Mouse (Mus musculus): Measurements from ENCODE around the gene Mamstr. TPM values are rescaled to one million over a fixed set of nuclear protein-coding genes. Genes with fewer than 3 reads are reported as not detected.

The Mamstr gene
- polyA plus RNA-seq, 1 experiment: 2.5 TPM

- Histone ChIP-seq H3K4me3 (ENCODE audit: extremely low read depth, insufficient read depth, insufficient read length) (peak overlapping the region; percentile 43), H3K27me3 (ENCODE audit: control insufficient read depth, insufficient read depth, low read length) (no peaks in the 10 kb centered on the region), H3K4me1 (ENCODE audit: control insufficient read depth, insufficient read depth, insufficient read length) (peaks cover 6% of the 10 kb centered on the region; the same call in 1 of the 2 replicates), H3K36me3 (ENCODE audit: control insufficient read depth, insufficient read depth, low read length) (no peaks in the 10 kb centered on the region), H3K27ac (ENCODE audit: insufficient read depth, low read length) (no peak overlapping the region)
- no peak for DNase-seq (ENCODE audit: low read depth in 1 of 2, low spot score in 2 of 2)
- WGBS: 41% methylated on average over 16 of the region's 16 CpGs
- no peak for TF ChIP-seq CTCF (IDR thresholded peaks at IDR 0.05; ENCODE audit: extremely low read depth, insufficient read depth, insufficient read length, insufficient replicate concordance)
- TF ChIP-seq POLR2A (IDR thresholded peaks at IDR 0.05; ENCODE audit: low read depth, low read length): no peak
These were observed 2.9 kb downstream of the Mamstr start for GRCm38 (mm10) chr7:45642503-45643255.

GRCm38 (mm10) chr7:45643441-45644178 lies 3.8 kb downstream of the Mamstr start:
- TF ChIP-seq POLR2A (IDR thresholded peaks at IDR 0.05; ENCODE audit: low read depth, low read length) (peak; percentile 4; the same call in 1 of the 2 replicates), CTCF (IDR thresholded peaks at IDR 0.05; ENCODE audit: extremely low read depth, insufficient read depth, insufficient read length, insufficient replicate concordance) (no peak)
- H3K4me1 ChIP-seq (ENCODE audit: control insufficient read depth, insufficient read depth, insufficient read length): peaks cover 6% of the 10 kb centered on the region; the same call in 1 of the 2 replicates
- WGBS: 14% methylated on average over 28 of the region's 28 CpGs
- H3K4me3 ChIP-seq (ENCODE audit: extremely low read depth, insufficient read depth, insufficient read length): peak overlapping the region; percentile 43; the same call in 1 of the 2 replicates
- peak; percentile 74 to 79 for DNase-seq (ENCODE audit: low read depth in 1 of 2, low spot score in 2 of 2)
- H3K27ac ChIP-seq (ENCODE audit: insufficient read depth, low read length): no peak overlapping the region
- no peaks in the 10 kb centered on the region for H3K27me3 ChIP-seq (ENCODE audit: control insufficient read depth, insufficient read depth, low read length)
- H3K36me3 ChIP-seq (ENCODE audit: control insufficient read depth, insufficient read depth, low read length): no peaks in the 10 kb centered on the region

GRCm38 (mm10) chr7:45644183-45644582 lies 4.4 kb downstream of the Mamstr start:
- no peaks in the 10 kb centered on the region for H3K36me3 ChIP-seq (ENCODE audit: control insufficient read depth, insufficient read depth, low read length)
- 61% methylated on average over 18 of the region's 18 CpGs for WGBS
- peaks cover 6% of the 10 kb centered on the region; the same call in 1 of the 2 replicates for H3K4me1 ChIP-seq (ENCODE audit: control insufficient read depth, insufficient read depth, insufficient read length)
- H3K27me3 ChIP-seq (ENCODE audit: control insufficient read depth, insufficient read depth, low read length): no peaks in the 10 kb centered on the region
- no peak overlapping the region for H3K27ac ChIP-seq (ENCODE audit: insufficient read depth, low read length)
- DNase-seq (ENCODE audit: low read depth in 1 of 2, low spot score in 2 of 2): no peak
- H3K4me3 ChIP-seq (ENCODE audit: extremely low read depth, insufficient read depth, insufficient read length): no peak overlapping the region
- TF ChIP-seq CTCF (IDR thresholded peaks at IDR 0.05; ENCODE audit: extremely low read depth, insufficient read depth, insufficient read length, insufficient replicate concordance) (no peak), POLR2A (IDR thresholded peaks at IDR 0.05; ENCODE audit: low read depth, low read length) (no peak)

GRCm38 (mm10) chr7:45644872-45645590 lies 5.3 kb downstream of the Mamstr start:
- peaks cover 6% of the 10 kb centered on the region; the same call in 1 of the 2 replicates for H3K4me1 ChIP-seq (ENCODE audit: control insufficient read depth, insufficient read depth, insufficient read length)
- no peaks in the 10 kb centered on the region for H3K27me3 ChIP-seq (ENCODE audit: control insufficient read depth, insufficient read depth, low read length)
- no peaks in the 10 kb centered on the region for H3K36me3 ChIP-seq (ENCODE audit: control insufficient read depth, insufficient read depth, low read length)
- no peak overlapping the region for H3K27ac ChIP-seq (ENCODE audit: insufficient read depth, low read length)
- DNase-seq (ENCODE audit: low read depth in 1 of 2, low spot score in 2 of 2): no peak
- H3K4me3 ChIP-seq (ENCODE audit: extremely low read depth, insufficient read depth, insufficient read length): no peak overlapping the region
- no peak for TF ChIP-seq CTCF (IDR thresholded peaks at IDR 0.05; ENCODE audit: extremely low read depth, insufficient read depth, insufficient read length, insufficient replicate concordance)
- no peak for TF ChIP-seq POLR2A (IDR thresholded peaks at IDR 0.05; ENCODE audit: low read depth, low read length)
- 71% methylated on average over 6 of the region's 6 CpGs for WGBS

GRCm38 (mm10) chr7:45645591-45645971 lies 5.8 kb downstream of the Mamstr start:
- no peak overlapping the region for H3K4me3 ChIP-seq (ENCODE audit: extremely low read depth, insufficient read depth, insufficient read length)
- H3K36me3 ChIP-seq (ENCODE audit: control insufficient read depth, insufficient read depth, low read length): no peaks in the 10 kb centered on the region
- no peaks in the 10 kb centered on the region for H3K27me3 ChIP-seq (ENCODE audit: control insufficient read depth, insufficient read depth, low read length)
- no peak overlapping the region for H3K27ac ChIP-seq (ENCODE audit: insufficient read depth, low read length)
- no peak for TF ChIP-seq CTCF (IDR thresholded peaks at IDR 0.05; ENCODE audit: extremely low read depth, insufficient read depth, insufficient read length, insufficient replicate concordance)
- TF ChIP-seq POLR2A (IDR thresholded peaks at IDR 0.05; ENCODE audit: low read depth, low read length): no peak
- WGBS: 88% methylated on average over 7 of the region's 7 CpGs
- no peak for DNase-seq (ENCODE audit: low read depth in 1 of 2, low spot score in 2 of 2)
- H3K4me1 ChIP-seq (ENCODE audit: control insufficient read depth, insufficient read depth, insufficient read length): peaks cover 6% of the 10 kb centered on the region; the same call in 1 of the 2 replicates

GRCm38 (mm10) chr7:45646671-45647070 lies 6.9 kb downstream of the Mamstr start:
- H3K27ac ChIP-seq (ENCODE audit: insufficient read depth, low read length): no peak overlapping the region
- peaks cover 6% of the 10 kb centered on the region; the same call in 1 of the 2 replicates for H3K4me1 ChIP-seq (ENCODE audit: control insufficient read depth, insufficient read depth, insufficient read length)
- no peak overlapping the region for H3K4me3 ChIP-seq (ENCODE audit: extremely low read depth, insufficient read depth, insufficient read length)
- no peaks in the 10 kb centered on the region for H3K27me3 ChIP-seq (ENCODE audit: control insufficient read depth, insufficient read depth, low read length)
- no peak for DNase-seq (ENCODE audit: low read depth in 1 of 2, low spot score in 2 of 2)
- WGBS: 83% methylated on average over 4 of the region's 4 CpGs
- H3K36me3 ChIP-seq (ENCODE audit: control insufficient read depth, insufficient read depth, low read length): no peaks in the 10 kb centered on the region
- TF ChIP-seq CTCF (IDR thresholded peaks at IDR 0.05; ENCODE audit: extremely low read depth, insufficient read depth, insufficient read length, insufficient replicate concordance) (no peak), POLR2A (IDR thresholded peaks at IDR 0.05; ENCODE audit: low read depth, low read length) (no peak)
